Mouse (Mus musculus) liver, embryonic 13.5 days (tissue): ENCODE data around the gene Glrx2. TPM values are rescaled to one million over a fixed set of nuclear protein-coding genes. Genes with fewer than 3 reads are reported as not detected.

Experiments
- polyA plus RNA-seq: library from polyadenylated mRNA; unstranded; fragments of >200 nt; fragmentation: Nextera tagmentation; extraction: Ambion mirVana; gene quantifications from 2 replicates; pipeline ENCODE4 v1.2.1, GENCODE M21; 2015

The Glrx2 gene
- polyA plus RNA-seq, 1 experiment from 2014 or later, result 72.3 TPM

Other genes starting within 250 kb of the Glrx2 start
- gene B3galt2, start 75.7 kb upstream of the Glrx2 start, polyA plus RNA-seq, result 0.03 and 0.09 TPM in 2 replicates
- gene Cdc73, start 13.4 kb upstream of the Glrx2 start, polyA plus RNA-seq, result 14.7 and 19.0 TPM in 2 replicates
- gene Trove2, start 60.7 kb downstream of the Glrx2 start, polyA plus RNA-seq, result 1.9 and 2.9 TPM in 2 replicates
- 106 and 118 TPM in 2 replicates for gene Uchl5, start 60.9 kb downstream of the Glrx2 start, polyA plus RNA-seq